Mouse (Mus musculus): ENCODE measurements around the gene Haus4. TPM values are rescaled to one million over a fixed set of nuclear protein-coding genes. Genes with fewer than 3 reads are reported as not detected.

Haus4 gene
- polyA plus RNA-seq, 1 experiment from 2014 or later, result 58.2 TPM

DNA sequence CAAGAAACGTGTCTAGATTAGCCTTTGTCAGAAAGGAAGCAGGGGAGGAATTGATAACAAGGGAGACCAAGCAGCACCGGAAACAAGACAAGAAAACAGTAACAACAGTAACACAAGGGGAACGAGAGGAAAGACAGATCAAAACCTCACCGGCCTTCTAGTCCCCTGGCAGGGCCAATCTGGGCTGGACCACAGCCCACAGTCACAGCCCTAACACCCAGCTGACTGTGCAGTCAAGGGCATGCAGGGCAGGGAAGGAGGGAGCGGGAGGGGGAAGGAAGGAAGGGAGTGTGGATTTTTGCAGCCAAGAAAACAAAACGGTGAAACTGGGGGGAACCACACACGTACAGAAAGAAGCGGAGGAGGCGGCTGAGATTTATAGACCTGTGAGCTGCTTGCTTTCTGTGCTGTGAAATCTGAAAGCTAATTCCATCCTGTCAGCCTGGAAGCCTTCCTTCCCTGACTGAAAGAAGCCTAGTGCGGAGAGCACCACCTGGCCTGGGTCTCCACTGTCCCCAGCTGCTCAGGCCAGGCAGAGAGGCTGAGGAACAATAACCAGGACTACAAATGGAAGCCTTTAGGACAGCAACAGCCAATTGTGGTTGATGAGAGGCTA is 38.0 kb upstream of the Haus4 start:
- ATAC-seq (replicated peaks; ENCODE audit: low FRiP score, low TSS enrichment, low read depth) (no peak), DNase-seq (ENCODE audit: low spot score) (no peak)
- Histone ChIP-seq H3K4me1 (replicated peaks; ENCODE audit: control insufficient read depth, insufficient read depth, low read length) (no peaks in the 10 kb centered on the region), H3K4me3 (ENCODE audit: low read depth, low read length) (no peak overlapping the region), H3K27ac (ENCODE audit: low read depth) (peak overlapping the region; percentile 36; the same call in 1 of the 2 replicates), H3K36me3 (ENCODE audit: control insufficient read depth, insufficient read depth, low read length) (peaks cover 9% of the 10 kb centered on the region; the same call in 1 of the 2 replicates), H3K27me3 (replicated peaks; ENCODE audit: control insufficient read depth, insufficient read depth, low read length) (no peaks in the 10 kb centered on the region), H3K4me2 (ENCODE audit: low read length) (no peak overlapping the region), H3K9ac (ENCODE audit: low read length) (no peak overlapping the region), H3K9me3 (ENCODE audit: control insufficient read depth, low read length) (no peaks in the 10 kb centered on the region)
- WGBS, result 45% methylated on average over 10 of the region's 10 CpGs

DNA sequence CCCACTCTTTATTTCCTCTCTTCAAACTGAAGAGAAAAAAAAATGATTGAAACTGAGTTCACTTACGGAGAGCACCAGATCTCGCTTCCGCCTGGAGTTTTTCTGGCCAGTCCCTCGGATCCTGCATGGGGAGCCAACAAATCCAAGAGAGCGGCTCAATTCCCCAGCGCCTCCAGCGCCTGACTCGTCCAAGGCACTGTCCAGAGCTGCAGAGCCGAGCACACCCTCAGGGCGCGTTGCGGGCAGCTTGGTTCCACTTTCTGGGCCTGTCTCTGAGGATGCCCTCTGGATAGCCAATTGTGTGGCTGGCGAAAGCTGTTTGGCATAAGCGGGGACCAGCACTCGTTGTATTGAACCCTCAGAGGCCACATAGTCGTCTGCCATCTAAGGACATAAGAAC is 36.6 kb upstream of the Haus4 start:
- ATAC-seq (replicated peaks; ENCODE audit: low FRiP score, low TSS enrichment, low read depth) (no peak), DNase-seq (ENCODE audit: low spot score) (no peak)
- Histone ChIP-seq H3K9ac (ENCODE audit: low read length) (no peak overlapping the region), H3K27ac (ENCODE audit: low read depth) (no peak overlapping the region), H3K9me3 (ENCODE audit: control insufficient read depth, low read length) (no peaks in the 10 kb centered on the region), H3K4me3 (ENCODE audit: low read depth, low read length) (no peak overlapping the region), H3K4me2 (ENCODE audit: low read length) (no peak overlapping the region), H3K27me3 (replicated peaks; ENCODE audit: control insufficient read depth, insufficient read depth, low read length) (no peaks in the 10 kb centered on the region), H3K36me3 (ENCODE audit: control insufficient read depth, insufficient read depth, low read length) (peaks cover 9% of the 10 kb centered on the region; the same call in 1 of the 2 replicates), H3K4me1 (replicated peaks; ENCODE audit: control insufficient read depth, insufficient read depth, low read length) (no peaks in the 10 kb centered on the region)
- 95% methylated on average over 16 of the region's 16 CpGs for WGBS

DNA sequence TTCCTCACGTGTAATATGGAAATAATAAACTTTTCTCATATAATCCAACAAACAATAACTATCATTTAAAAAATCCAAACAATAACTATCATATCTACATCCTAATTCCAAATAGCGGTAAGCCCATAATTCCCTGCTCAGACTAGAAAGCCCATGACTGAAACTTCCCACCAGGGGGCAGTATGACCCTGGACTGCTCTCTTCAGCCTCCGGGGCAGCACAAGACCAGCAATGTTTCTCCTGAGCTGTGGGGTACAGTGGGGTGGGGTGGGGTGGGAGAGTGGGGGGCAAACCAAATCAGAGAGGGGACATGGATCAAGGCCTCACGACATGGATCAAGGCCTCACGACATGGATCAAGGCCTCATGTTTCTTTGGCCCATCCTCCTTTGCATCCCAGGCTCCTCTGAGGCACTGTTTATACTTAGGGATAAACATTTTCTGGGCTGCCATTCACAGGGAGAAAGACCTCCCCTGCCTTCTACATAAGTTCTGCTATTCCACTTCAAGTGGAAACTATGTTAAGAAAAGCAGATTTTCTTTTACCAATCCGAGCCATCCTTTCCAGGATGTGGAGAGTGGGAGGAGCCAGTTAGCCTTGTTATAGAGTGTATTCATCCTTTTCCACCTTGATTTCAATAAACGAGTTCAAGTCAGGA is 29.4 kb upstream of the Haus4 start:
- DNase-seq (ENCODE audit: low spot score) (peak; percentile 80), ATAC-seq (replicated peaks; ENCODE audit: low FRiP score, low TSS enrichment, low read depth) (peak; percentile 67)
- peak overlapping the region; percentile 59 for H3K27ac ChIP-seq (ENCODE audit: low read depth)
- H3K36me3 ChIP-seq (ENCODE audit: control insufficient read depth, insufficient read depth, low read length), result peaks cover 21% of the 10 kb centered on the region
- H3K27me3 ChIP-seq (replicated peaks; ENCODE audit: control insufficient read depth, insufficient read depth, low read length), result no peaks in the 10 kb centered on the region
- H3K9ac ChIP-seq (ENCODE audit: low read length), result no peak overlapping the region
- no peak overlapping the region for H3K4me3 ChIP-seq (ENCODE audit: low read depth, low read length)
- 29% methylated on average over 7 of the region's 7 CpGs for WGBS
- H3K9me3 ChIP-seq (ENCODE audit: control insufficient read depth, low read length), result no peaks in the 10 kb centered on the region
- H3K4me1 ChIP-seq (replicated peaks; ENCODE audit: control insufficient read depth, insufficient read depth, low read length), result peaks cover 3% of the 10 kb centered on the region; the same call in 1 of the 2 replicates
- H3K4me2 ChIP-seq (ENCODE audit: low read length), result 0 out of 2 replicates have a peak overlapping the region, but pooled peaks have one; percentile 3

DNA sequence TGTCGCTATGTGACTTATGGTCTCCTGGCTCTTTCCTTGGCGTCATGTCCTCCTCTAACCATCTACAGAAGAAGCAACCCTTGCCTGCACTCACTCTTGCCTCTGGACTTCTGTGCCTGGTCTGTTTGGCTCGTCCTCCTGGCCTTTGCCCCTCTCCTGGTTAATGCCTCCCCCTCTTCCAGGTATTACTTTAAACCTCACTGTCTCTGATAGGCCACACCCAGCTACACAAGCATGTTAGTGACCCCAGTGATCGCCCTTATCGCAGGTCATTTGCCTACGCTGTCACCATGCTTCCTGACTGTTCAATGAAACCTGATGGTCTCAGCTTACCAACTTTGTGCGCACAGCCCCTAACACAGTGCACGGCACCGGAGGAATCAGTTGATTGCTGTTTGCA is 28.1 kb upstream of the Haus4 start:
- Histone ChIP-seq H3K27me3 (replicated peaks; ENCODE audit: control insufficient read depth, insufficient read depth, low read length) (no peaks in the 10 kb centered on the region), H3K27ac (ENCODE audit: low read depth) (no peak overlapping the region), H3K9ac (ENCODE audit: low read length) (no peak overlapping the region), H3K4me1 (replicated peaks; ENCODE audit: control insufficient read depth, insufficient read depth, low read length) (peaks cover 10% of the 10 kb centered on the region), H3K9me3 (ENCODE audit: control insufficient read depth, low read length) (no peaks in the 10 kb centered on the region), H3K36me3 (ENCODE audit: control insufficient read depth, insufficient read depth, low read length) (peaks cover 21% of the 10 kb centered on the region), H3K4me2 (ENCODE audit: low read length) (no peak overlapping the region), H3K4me3 (ENCODE audit: low read depth, low read length) (no peak overlapping the region)
- WGBS, result 90% methylated on average over 9 of the region's 9 CpGs
- DNase-seq (ENCODE audit: low spot score) (no peak), ATAC-seq (replicated peaks; ENCODE audit: low FRiP score, low TSS enrichment, low read depth) (no peak)

DNA sequence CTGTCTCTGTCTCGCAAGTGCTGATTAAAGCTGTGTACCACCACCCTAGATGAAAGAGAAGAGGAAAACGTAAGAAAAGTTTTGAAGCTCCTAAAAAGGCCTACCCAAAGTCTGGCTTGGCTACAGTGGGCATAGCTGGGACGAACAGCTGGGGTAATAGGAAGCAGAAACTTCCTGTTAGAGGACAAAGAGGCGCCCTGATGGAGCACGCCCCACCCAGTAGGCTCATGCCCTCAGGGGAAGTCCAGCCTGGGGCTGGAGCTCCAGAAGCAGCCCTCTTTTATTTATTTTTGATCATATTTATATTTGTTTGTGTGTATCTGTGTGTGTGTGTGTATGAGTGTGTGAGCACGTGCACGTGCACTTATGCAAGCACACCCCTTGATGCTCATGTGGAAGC is 25.2 kb upstream of the Haus4 start:
- Histone ChIP-seq H3K9ac (ENCODE audit: low read length) (no peak overlapping the region), H3K9me3 (ENCODE audit: control insufficient read depth, low read length) (no peaks in the 10 kb centered on the region), H3K4me3 (ENCODE audit: low read depth, low read length) (no peak overlapping the region), H3K27me3 (replicated peaks; ENCODE audit: control insufficient read depth, insufficient read depth, low read length) (no peaks in the 10 kb centered on the region), H3K4me2 (ENCODE audit: low read length) (no peak overlapping the region), H3K27ac (ENCODE audit: low read depth) (no peak overlapping the region), H3K36me3 (ENCODE audit: control insufficient read depth, insufficient read depth, low read length) (peaks cover 15% of the 10 kb centered on the region), H3K4me1 (replicated peaks; ENCODE audit: control insufficient read depth, insufficient read depth, low read length) (peaks cover 14% of the 10 kb centered on the region)
- 78% methylated on average over 7 of the region's 7 CpGs for WGBS
- no peak for ATAC-seq (replicated peaks; ENCODE audit: low FRiP score, low TSS enrichment, low read depth)
- DNase-seq (ENCODE audit: low spot score), result no peak

DNA sequence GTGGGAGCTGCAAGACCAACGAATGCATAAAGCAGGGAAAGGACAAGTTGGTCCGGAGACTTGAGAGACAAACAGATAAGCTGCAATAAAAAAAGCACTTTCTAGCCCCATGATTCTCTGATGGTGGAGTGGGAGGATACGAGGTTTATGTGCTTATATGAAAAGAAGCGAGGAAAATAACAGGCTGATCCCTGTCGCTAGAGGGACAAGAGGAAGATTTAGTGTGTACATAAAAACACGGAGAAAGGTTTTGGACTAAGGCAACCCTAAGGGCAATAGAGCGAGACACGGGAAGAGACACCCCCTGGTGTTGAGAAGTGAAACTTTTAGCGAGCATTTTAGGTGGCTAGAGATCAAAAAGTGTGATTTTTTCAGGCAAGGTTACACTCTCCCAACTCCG is 23.6 kb upstream of the Haus4 start:
- peak overlapping the region; percentile 95 for H3K4me3 ChIP-seq (ENCODE audit: low read depth, low read length)
- peaks cover 28% of the 10 kb centered on the region for H3K4me1 ChIP-seq (replicated peaks; ENCODE audit: control insufficient read depth, insufficient read depth, low read length)
- H3K9me3 ChIP-seq (ENCODE audit: control insufficient read depth, low read length), result no peaks in the 10 kb centered on the region
- 1% methylated on average over 10 of the region's 10 CpGs for WGBS
- peak overlapping the region; percentile 93 for H3K4me2 ChIP-seq (ENCODE audit: low read length)
- no peak for DNase-seq (ENCODE audit: low spot score)
- H3K27me3 ChIP-seq (replicated peaks; ENCODE audit: control insufficient read depth, insufficient read depth, low read length), result no peaks in the 10 kb centered on the region
- H3K36me3 ChIP-seq (ENCODE audit: control insufficient read depth, insufficient read depth, low read length), result peaks cover 12% of the 10 kb centered on the region
- peak overlapping the region; percentile 86 for H3K9ac ChIP-seq (ENCODE audit: low read length)
- peak; percentile 32; the same call in 1 of the 2 replicates for ATAC-seq (replicated peaks; ENCODE audit: low FRiP score, low TSS enrichment, low read depth)
- H3K27ac ChIP-seq (ENCODE audit: low read depth), result peak overlapping the region; percentile 93

DNA sequence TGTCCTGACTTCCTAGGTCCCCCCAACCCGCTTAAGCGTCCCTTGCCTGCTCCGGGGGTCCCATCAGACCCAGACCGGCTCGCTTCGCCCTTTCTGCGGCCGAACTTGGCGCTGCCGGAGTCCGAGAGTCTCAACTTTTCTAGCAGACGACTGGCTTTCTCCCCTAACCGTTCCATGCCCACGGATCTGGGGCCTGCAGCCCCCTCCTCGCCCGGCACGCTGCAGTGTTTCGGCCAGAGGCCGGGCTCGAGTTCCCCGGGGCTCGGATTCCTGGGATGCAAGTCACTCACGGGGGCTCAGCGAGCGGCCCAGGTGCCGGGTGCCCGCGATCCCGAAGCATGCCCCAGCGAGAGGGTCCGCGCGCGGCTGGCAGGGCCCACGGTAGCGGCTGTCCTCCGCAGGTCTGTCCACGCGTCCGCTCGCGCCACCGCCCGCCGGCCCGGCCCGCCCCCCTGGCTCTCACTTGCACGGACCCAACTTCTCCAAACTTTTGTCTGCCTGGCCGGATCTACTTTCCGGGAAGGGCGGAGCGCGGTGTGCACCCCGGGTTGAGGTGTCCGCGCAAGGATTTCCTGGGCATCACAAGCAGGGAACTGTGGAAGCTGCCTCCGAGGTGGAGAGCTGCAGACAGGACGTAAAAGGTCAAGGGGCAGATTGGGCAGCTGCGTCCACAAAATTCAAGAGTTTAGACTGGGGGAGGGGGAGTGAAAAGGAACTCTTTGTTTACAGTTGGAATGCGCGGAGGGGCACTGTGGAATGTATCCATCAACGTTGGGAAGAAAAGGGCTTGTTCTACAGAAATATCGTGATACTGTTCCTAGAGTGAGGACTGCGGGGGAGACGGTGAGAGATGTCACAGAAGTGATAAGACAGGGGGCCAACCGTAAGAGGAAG is 22.9 kb upstream of the Haus4 start, which contains the start of gene Ajuba:
Ajuba (minus strand) TSS at position 470 of the 894 bp plus-strand sequence.
- H3K9me3 ChIP-seq (ENCODE audit: control insufficient read depth, low read length), result no peaks in the 10 kb centered on the region
- H3K9ac ChIP-seq (ENCODE audit: low read length), result peak within 1 kb of the TSS; percentile 86
- no peaks in the 10 kb centered on the region for H3K27me3 ChIP-seq (replicated peaks; ENCODE audit: control insufficient read depth, insufficient read depth, low read length)
- ATAC-seq (replicated peaks; ENCODE audit: low FRiP score, low TSS enrichment, low read depth) (peak; percentile 75), DNase-seq (ENCODE audit: low spot score) (peak; percentile 97)
- H3K4me3 ChIP-seq (ENCODE audit: low read depth, low read length), result peak within 1 kb of the TSS; percentile 95
- peaks cover 4% of the 10 kb centered on the region; the same call in 1 of the 2 replicates for H3K36me3 ChIP-seq (ENCODE audit: control insufficient read depth, insufficient read depth, low read length)
- peaks cover 33% of the 10 kb centered on the region for H3K4me1 ChIP-seq (replicated peaks; ENCODE audit: control insufficient read depth, insufficient read depth, low read length)
- WGBS, result under 1% methylated on average over 66 of the region's 66 CpGs
- H3K4me2 ChIP-seq (ENCODE audit: low read length), result peak within 1 kb of the TSS; percentile 93
- H3K27ac ChIP-seq (ENCODE audit: low read depth), result peak within 1 kb of the TSS; percentile 93

DNA sequence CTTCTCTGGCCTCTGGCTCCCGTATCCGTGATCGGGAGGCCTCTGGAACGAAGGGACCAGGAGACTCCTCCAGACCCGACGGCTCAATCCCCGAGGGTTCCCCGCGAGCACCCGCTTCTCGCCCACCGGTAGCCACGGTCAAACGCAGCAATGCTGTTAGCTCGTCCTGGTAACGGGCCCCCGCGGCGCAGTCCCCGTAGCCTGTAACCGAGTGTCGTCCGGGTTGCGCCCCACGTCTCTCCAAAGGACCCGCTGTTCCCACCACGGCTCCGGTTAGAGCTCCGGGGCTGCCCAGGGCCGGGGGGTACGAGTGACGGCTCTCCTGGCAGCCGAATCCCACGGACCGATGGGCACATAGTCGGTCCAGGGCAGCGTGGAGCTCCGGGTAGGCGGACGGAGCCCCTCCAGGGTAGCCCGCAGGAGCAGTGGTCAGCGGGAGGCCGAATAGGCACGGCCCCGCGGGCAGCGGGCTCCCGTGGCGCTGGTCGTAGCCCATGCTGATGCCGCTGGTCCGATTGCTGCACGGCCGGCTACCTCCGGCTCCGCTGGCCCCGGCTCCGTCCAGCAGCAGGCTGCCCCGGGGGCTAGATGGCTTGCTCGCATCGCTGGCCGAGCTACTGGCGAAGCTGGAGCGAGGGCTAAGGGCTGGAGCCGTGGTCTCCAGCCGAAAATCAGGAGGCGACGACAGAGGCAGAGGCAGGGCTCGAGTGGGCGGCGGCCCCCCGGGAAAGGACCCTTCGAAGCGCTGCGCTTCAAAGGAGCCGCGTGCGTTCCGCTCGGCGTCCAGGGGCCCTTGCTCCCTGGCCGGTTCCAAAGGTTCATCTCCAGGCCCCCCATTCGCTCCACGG is 22.0 kb upstream of the Haus4 start:
- Histone ChIP-seq H3K36me3 (ENCODE audit: control insufficient read depth, insufficient read depth, low read length) (peaks cover 12% of the 10 kb centered on the region), H3K9me3 (ENCODE audit: control insufficient read depth, low read length) (no peaks in the 10 kb centered on the region), H3K4me1 (replicated peaks; ENCODE audit: control insufficient read depth, insufficient read depth, low read length) (peaks cover 38% of the 10 kb centered on the region), H3K9ac (ENCODE audit: low read length) (peak overlapping the region; percentile 86), H3K4me3 (ENCODE audit: low read depth, low read length) (peak overlapping the region; percentile 95), H3K27me3 (replicated peaks; ENCODE audit: control insufficient read depth, insufficient read depth, low read length) (no peaks in the 10 kb centered on the region), H3K4me2 (ENCODE audit: low read length) (peak overlapping the region; percentile 93), H3K27ac (ENCODE audit: low read depth) (peak overlapping the region; percentile 93)
- no peak for ATAC-seq (replicated peaks; ENCODE audit: low FRiP score, low TSS enrichment, low read depth)
- WGBS, result under 1% methylated on average over 84 of the region's 84 CpGs
- peak; percentile 82 for DNase-seq (ENCODE audit: low spot score)
